Mouse (Mus musculus) G1E (cell line): ENCODE results near the gene Neurl1a. TPM values are rescaled to one million over a fixed set of nuclear protein-coding genes. Genes with fewer than 3 reads are reported as not detected.

Experiments
- ATAC-seq: 2 replicates; pipeline ENCODE4 v1.8.0; 2016; ENCODE audit warnings: mild to moderate bottlenecking; ENCODE audit not compliant: insufficient number of reproducible peaks, poor library complexity, low FRiP score, severe bottlenecking; ENCODE audit errors: extremely low read depth
- DNase-seq: peaks from one replicate; pipeline ENCODE4 v3.0.0; 2012; ENCODE audit warnings: low spot score
- H3K27me3 ChIP-seq: 2 replicates; pipeline ENCODE4 v1.6.1; 2012; ENCODE audit warnings: mild to moderate bottlenecking, low read length, inconsistent platforms; ENCODE audit not compliant: insufficient read depth
- H3K36me3 ChIP-seq: replicated peaks from 2 replicates; pipeline ENCODE3; 2012; ENCODE audit warnings: mild to moderate bottlenecking, inconsistent platforms
- H3K4me1 ChIP-seq: 2 replicates; pipeline ENCODE4 v1.6.1; 2012; ENCODE audit warnings: low read depth, low read length, inconsistent platforms, mixed read lengths; ENCODE audit not compliant: insufficient read depth
- H3K4me3 ChIP-seq: 2 replicates; pipeline ENCODE4 v1.5.1; 2012; ENCODE audit warnings: low read depth, mild to moderate bottlenecking, inconsistent platforms, low read length, moderate library complexity, mixed read lengths
- H3K9me3 ChIP-seq: replicated peaks from 2 replicates; pipeline ENCODE4 v1.6.1; 2012; ENCODE audit warnings: inconsistent platforms
- CTCF ChIP-seq: IDR thresholded peaks from 2 replicates; pipeline ENCODE4 v1.5.1; 2012; ENCODE audit warnings: low read depth, low read length, inconsistent platforms, mixed read lengths
- GATA1 ChIP-seq: IDR thresholded peaks from 2 replicates; pipeline ENCODE4 v1.6.1; 2012; ENCODE audit warnings: borderline replicate concordance, low read length, inconsistent platforms, mixed read lengths
- GATA2 ChIP-seq: IDR thresholded peaks from 2 replicates; pipeline ENCODE4 v1.6.1; 2012; ENCODE audit warnings: low read depth, low read length, inconsistent platforms, borderline replicate concordance
- POLR2AphosphoS5 ChIP-seq: IDR thresholded peaks from 2 replicates; pipeline ENCODE4 v1.6.1; 2012; ENCODE audit warnings: low read depth, low read length, inconsistent platforms; ENCODE audit not compliant: insufficient replicate concordance
- TAL1 ChIP-seq: conservative IDR thresholded peaks from 2 replicates; pipeline ENCODE4 v1.6.1; 2012; ENCODE audit warnings: low read depth, low read length, inconsistent platforms, mixed read lengths
- polyA plus RNA-seq: library from polyadenylated mRNA; stranded (reverse); fragments of >175 nt; gene quantifications from 2 replicates; pipeline ENCODE4 v1.2.3, GENCODE M21; 2012
- total RNA-seq, 2 experiments: library from RNA; stranded (forward) in 1 of 2; stranded (reverse) in 1 of 2; fragments of 200-1000 nt in 1 of 2; fragments of >200 nt in 1 of 2; fragmentation: Nextera tagmentation in 1 of 2; gene quantifications; 2 replicates each; pipeline ENCODE4 v1.2.3; 2014 to 2017

The Neurl1a gene
- total and polyA plus RNA-seq, 3 experiments, result 0.05 TPM; not detected in 2

DNA sequence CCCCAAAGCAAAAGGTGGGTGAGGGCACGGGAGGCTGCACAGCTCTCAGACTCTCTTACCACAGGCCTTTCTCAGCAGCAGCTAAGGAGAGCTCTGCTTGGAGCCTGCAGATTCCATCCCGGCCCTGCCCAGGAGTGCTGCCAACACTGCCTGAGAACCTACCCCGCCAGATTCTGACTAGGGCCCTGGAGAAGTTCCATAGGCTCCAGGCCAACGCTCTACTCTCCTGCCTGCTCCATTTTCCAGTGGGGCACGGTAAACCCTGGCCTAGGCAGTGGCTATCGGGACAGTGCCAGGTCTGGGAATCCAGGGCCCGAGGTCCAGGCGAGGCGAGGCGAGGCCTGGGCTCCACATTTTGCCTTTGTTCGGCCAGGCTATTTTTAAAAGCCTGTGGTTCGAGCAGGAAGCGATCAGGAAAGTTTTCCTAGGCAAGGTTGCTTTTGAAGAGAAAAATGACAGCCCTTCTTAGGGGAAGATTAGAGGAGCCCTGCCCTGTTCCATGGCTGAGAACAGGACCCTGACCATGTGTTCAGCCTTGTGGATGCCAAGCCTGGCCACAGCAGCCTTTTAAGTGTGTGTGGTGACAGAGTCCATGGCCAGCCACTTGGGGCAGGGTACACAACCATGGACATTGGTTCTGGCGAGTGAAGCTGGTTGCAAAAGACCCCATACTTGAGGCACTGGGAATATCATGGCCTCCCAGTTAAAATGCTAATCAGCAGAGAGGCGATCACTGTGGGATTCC is 101.3 kb downstream of the Neurl1a start:
- Histone ChIP-seq H3K4me3 (no peak overlapping the region), H3K9me3 (no peaks in the 10 kb centered on the region), H3K27me3 (0 out of 2 replicates have a peak, but pooled peaks cover 6% of the 10 kb centered on the region), H3K36me3 (no peaks in the 10 kb centered on the region), H3K4me1 (no peaks in the 10 kb centered on the region)
- no peak for DNase-seq
- no peak for ATAC-seq
- no peak for TF ChIP-seq CTCF

- no peaks in the 10 kb centered on the region for H3K9me3 ChIP-seq
- H3K27me3 ChIP-seq, result 0 out of 2 replicates have a peak, but pooled peaks cover 6% of the 10 kb centered on the region
- H3K4me3 ChIP-seq, result no peak overlapping the region
- no peak for ATAC-seq
- no peaks in the 10 kb centered on the region for H3K36me3 ChIP-seq
- TF ChIP-seq TAL1, result no peak
- TF ChIP-seq CTCF, result no peak
- TF ChIP-seq GATA1, result no peak
- no peak for TF ChIP-seq GATA2
- no peak for TF ChIP-seq POLR2AphosphoS5
- no peaks in the 10 kb centered on the region for H3K4me1 ChIP-seq
- DNase-seq, result no peak
These were observed 102.3 kb downstream of the Neurl1a start for GRCm38 (mm10) chr19:47280894-47281293.

DNA sequence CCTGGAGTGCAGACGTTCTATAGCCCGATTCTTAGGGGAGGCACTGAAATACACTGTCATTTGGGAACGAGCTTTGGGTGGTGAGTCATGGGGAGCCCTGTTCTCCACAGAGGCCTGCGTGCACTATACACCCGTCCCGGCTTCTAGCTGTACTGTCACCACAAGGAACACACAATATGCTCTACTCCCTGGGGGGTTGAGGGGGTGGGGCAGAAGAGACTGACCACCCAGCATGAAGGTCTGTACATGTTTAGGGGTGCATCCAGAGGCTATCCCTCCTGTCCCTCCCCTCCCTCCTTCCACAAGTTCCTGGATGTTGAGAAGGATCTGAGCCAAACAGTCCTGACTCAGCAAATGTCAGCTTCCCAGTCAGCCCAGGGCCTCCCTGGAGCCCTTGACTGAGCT is 103.4 kb downstream of the Neurl1a start:
- no peaks in the 10 kb centered on the region for H3K9me3 ChIP-seq
- ATAC-seq (no peak), DNase-seq (no peak)
- no peaks in the 10 kb centered on the region for H3K4me1 ChIP-seq
- H3K27me3 ChIP-seq, result 0 out of 2 replicates have a peak, but pooled peaks cover 6% of the 10 kb centered on the region
- no peaks in the 10 kb centered on the region for H3K36me3 ChIP-seq
- H3K4me3 ChIP-seq, result no peak overlapping the region
- no peak for TF ChIP-seq CTCF
- TF ChIP-seq GATA2, result no peak
- no peak for TF ChIP-seq POLR2AphosphoS5
- no peak for TF ChIP-seq TAL1
- no peak for TF ChIP-seq GATA1

DNA sequence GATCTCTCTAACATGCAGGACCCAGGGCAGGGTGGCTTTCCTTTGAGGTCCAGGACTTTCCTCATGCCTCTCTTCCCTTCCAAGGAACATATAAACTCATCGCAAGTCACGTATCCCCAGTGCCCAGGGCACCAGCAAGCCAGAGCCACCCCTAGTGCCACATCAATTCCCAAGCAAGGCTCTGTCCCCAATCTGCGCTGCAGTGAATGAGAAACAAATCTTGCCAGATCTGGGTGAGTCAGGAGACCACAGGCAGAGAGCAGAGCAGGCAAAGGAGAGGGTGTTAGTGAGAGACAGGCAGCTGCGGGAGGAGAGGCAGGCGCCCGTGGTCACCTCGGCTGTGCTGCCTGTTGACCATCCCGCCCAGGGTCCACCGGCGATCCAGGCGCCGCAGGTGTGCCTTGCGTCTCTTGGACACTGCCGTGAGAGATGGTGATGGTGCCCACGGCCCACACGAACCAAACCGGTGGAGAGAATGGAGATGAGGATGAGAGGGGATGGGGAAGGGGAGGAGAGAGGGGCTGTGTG is 104.1 kb downstream of the Neurl1a start:
- H3K4me3 ChIP-seq, result no peak overlapping the region
- H3K4me1 ChIP-seq, result no peaks in the 10 kb centered on the region
- ATAC-seq, result no peak
- TF ChIP-seq TAL1 (no peak), GATA1 (no peak), POLR2AphosphoS5 (no peak), GATA2 (no peak), CTCF (no peak)
- H3K27me3 ChIP-seq, result 0 out of 2 replicates have a peak, but pooled peaks cover 6% of the 10 kb centered on the region
- no peaks in the 10 kb centered on the region for H3K36me3 ChIP-seq
- no peak for DNase-seq
- H3K9me3 ChIP-seq, result no peaks in the 10 kb centered on the region

DNA sequence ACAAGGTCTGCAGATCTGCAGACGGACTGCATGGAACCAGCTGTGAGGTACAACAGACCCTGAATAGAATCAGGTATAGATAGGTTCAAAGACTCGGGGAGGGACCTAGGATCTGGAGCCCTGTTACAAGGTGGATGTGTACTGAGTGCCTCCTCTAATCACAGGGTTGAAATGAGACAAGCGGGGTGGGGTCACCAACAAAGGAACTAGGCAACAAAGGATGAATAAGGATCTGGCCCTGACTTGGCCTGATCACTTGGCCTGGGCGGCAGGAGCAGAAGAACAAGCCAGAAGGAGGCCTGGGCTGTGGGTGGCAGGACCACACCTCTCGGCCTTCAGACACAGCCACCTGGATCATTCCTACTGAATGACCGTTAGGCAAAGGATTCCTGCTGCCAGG is 107.0 kb downstream of the Neurl1a start:
- no peak for DNase-seq
- Histone ChIP-seq H3K4me3 (no peak overlapping the region), H3K9me3 (no peaks in the 10 kb centered on the region), H3K4me1 (no peaks in the 10 kb centered on the region), H3K36me3 (no peaks in the 10 kb centered on the region), H3K27me3 (0 out of 2 replicates have a peak, but pooled peaks cover 3% of the 10 kb centered on the region)
- TF ChIP-seq TAL1 (no peak), POLR2AphosphoS5 (no peak), GATA2 (no peak), CTCF (no peak), GATA1 (no peak)
- no peak for ATAC-seq

DNA sequence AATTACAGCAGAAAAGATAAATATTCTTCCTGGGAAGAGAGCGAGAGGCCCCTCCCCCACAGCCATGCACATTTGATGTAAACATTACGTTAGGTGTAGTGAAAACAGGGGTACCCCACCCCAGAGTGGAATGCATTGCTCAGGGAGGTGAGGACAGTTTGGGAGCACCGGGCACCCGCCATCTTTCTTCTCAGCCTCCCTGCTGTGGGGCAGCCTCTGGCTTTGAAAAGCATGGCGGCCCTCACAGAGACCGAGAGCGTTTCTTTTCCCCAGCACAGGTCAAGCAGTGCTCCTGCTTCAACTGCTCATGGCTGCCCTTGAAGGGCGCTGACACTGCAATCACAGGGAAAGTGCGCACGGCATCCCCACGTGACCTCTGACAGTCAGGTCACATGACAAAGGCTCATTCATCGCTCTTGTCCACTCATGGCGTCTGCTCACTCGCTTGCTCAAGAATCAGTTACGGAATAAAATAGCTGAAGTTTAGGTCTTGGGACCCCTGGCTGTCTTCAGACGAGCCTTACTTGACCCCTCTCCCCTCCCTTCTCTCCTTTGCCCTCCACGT is 108.3 kb downstream of the Neurl1a start:
- ATAC-seq, result no peak
- DNase-seq, result no peak

More for the DNA sequence above, 108.3 kb downstream of the Neurl1a start:
- no peaks in the 10 kb centered on the region for H3K9me3 ChIP-seq
- no peak for TF ChIP-seq TAL1
- no peak for TF ChIP-seq CTCF
- no peak for TF ChIP-seq GATA1
- no peak for TF ChIP-seq POLR2AphosphoS5
- TF ChIP-seq GATA2, result no peak
- no peaks in the 10 kb centered on the region for H3K27me3 ChIP-seq
- no peak overlapping the region for H3K4me3 ChIP-seq
- H3K4me1 ChIP-seq, result no peaks in the 10 kb centered on the region
- H3K36me3 ChIP-seq, result no peaks in the 10 kb centered on the region
